Mouse (Mus musculus): ENCODE data around the gene Acsl3.

Acsl3 gene

GRCm38 (mm10) chr1:78657671-78658440, at the start of gene Acsl3, which contains the start of gene Utp14b:
Gene Acsl3 (plus strand): TSS chr1:78657825.
Gene Utp14b (plus strand): TSS chr1:78658038.
- DNase-seq (ENCODE audit: low spot score) = peak; percentile 98

- DNase-seq (ENCODE audit: low spot score) = peak; percentile 30
Measured at GRCm38 (mm10) chr1:78609134-78609907, 48.3 kb upstream of the Acsl3 start.

GRCm38 (mm10) chr1:78611039-78611438, 46.6 kb upstream of the Acsl3 start:
- no peak for DNase-seq (ENCODE audit: low spot score)

- DNase-seq (ENCODE audit: low spot score) = no peak
Measured at GRCm38 (mm10) chr1:78612959-78613358, 44.7 kb upstream of the Acsl3 start.

- no peak for DNase-seq (ENCODE audit: low spot score)
Measured at GRCm38 (mm10) chr1:78624352-78624751, 33.3 kb upstream of the Acsl3 start.

- DNase-seq (ENCODE audit: low spot score) = no peak
Measured at GRCm38 (mm10) chr1:78634486-78634885, 23.1 kb upstream of the Acsl3 start.

GRCm38 (mm10) chr1:78640871-78641270, 16.8 kb upstream of the Acsl3 start:
- no peak for DNase-seq (ENCODE audit: low spot score)

- no peak for DNase-seq (ENCODE audit: low spot score)
Measured at GRCm38 (mm10) chr1:78641791-78642190, 15.8 kb upstream of the Acsl3 start.

- DNase-seq (ENCODE audit: low spot score) = no peak
Measured at GRCm38 (mm10) chr1:78642197-78642596, 15.4 kb upstream of the Acsl3 start.

GRCm38 (mm10) chr1:78647317-78647885, 10.2 kb upstream of the Acsl3 start:
- peak; percentile 23 for DNase-seq (ENCODE audit: low spot score)

GRCm38 (mm10) chr1:78649269-78650061, 8.2 kb upstream of the Acsl3 start:
- peak; percentile 78 for DNase-seq (ENCODE audit: low spot score)

GRCm38 (mm10) chr1:78656472-78656871, 1.2 kb upstream of the Acsl3 start:
- peak; percentile 51 for DNase-seq (ENCODE audit: low spot score)

- DNase-seq (ENCODE audit: low spot score) = no peak
Measured at GRCm38 (mm10) chr1:78657021-78657629, 500 bp upstream of the Acsl3 start.

GRCm38 (mm10) chr1:78658441-78659269, 1.0 kb downstream of the Acsl3 start:
- peak; percentile 60 for DNase-seq (ENCODE audit: low spot score)

GRCm38 (mm10) chr1:78659270-78659823, 1.7 kb downstream of the Acsl3 start:
- DNase-seq (ENCODE audit: low spot score) = peak; percentile 26

- DNase-seq (ENCODE audit: low spot score) = no peak
Measured at GRCm38 (mm10) chr1:78664326-78664725, 6.7 kb downstream of the Acsl3 start.

GRCm38 (mm10) chr1:78665954-78666499, 8.4 kb downstream of the Acsl3 start:
- no peak for DNase-seq (ENCODE audit: low spot score)

GRCm38 (mm10) chr1:78666585-78666984, 9.0 kb downstream of the Acsl3 start:
- no peak for DNase-seq (ENCODE audit: low spot score)

- no peak for DNase-seq (ENCODE audit: low spot score)
Measured at GRCm38 (mm10) chr1:78682291-78682690, 24.7 kb downstream of the Acsl3 start.

GRCm38 (mm10) chr1:78684128-78684527, 26.5 kb downstream of the Acsl3 start:
- DNase-seq (ENCODE audit: low spot score) = no peak
